Mouse (Mus musculus) stomach, embryonic 14.5 days (tissue): ENCODE results near the gene Chit1. TPM values are rescaled to one million over a fixed set of nuclear protein-coding genes. Genes with fewer than 3 reads are reported as not detected.
A peak's percentile ranks its signal among the peaks of the same experiment; 100 is the strongest.

ENCODE experiments used
- ATAC-seq: fragments of 200-750 bp; cut with Nextera tagmentation; 2 replicates; pipeline ENCODE4 v1.8.0; 2017; ENCODE audit warnings: low read depth, moderate TSS enrichment; ENCODE audit not compliant: insufficient number of reproducible peaks, insufficient read depth, low FRiP score
- H3K27ac ChIP-seq: fragments of 300-500 bp; sonication (generic); 2 replicates; pipeline ENCODE4 v1.5.1; 2014; ENCODE audit warnings: mild to moderate bottlenecking, low read length, moderate library complexity, mixed read lengths
- H3K27me3 ChIP-seq: fragments of 300-500 bp; sonication (generic); 2 replicates; pipeline ENCODE4 v1.6.1; 2014; ENCODE audit warnings: low read length, control low read depth, mixed read lengths; ENCODE audit not compliant: control insufficient read depth, insufficient read depth
- H3K36me3 ChIP-seq: fragments of 300-500 bp; sonication (generic); 2 replicates; pipeline ENCODE4 v1.6.1; 2014; ENCODE audit warnings: mild to moderate bottlenecking, control low read depth, low read length, moderate library complexity, mixed read lengths; ENCODE audit not compliant: control insufficient read depth, insufficient read depth
- H3K4me1 ChIP-seq: fragments of 300-500 bp; sonication (generic); 2 replicates; pipeline ENCODE4 v1.6.1; 2014; ENCODE audit warnings: low read length, control low read depth, mixed read lengths; ENCODE audit not compliant: control insufficient read depth, insufficient read depth
- H3K4me2 ChIP-seq: fragments of 300-500 bp; sonication (generic); replicated peaks from 2 replicates; pipeline ENCODE4 v1.6.1; 2014; ENCODE audit warnings: low read depth, low read length, control low read depth
- H3K4me3 ChIP-seq: fragments of 300-500 bp; sonication (generic); 2 replicates; pipeline ENCODE4 v1.5.1; 2014; ENCODE audit warnings: low read depth, low read length, control low read depth
- H3K9ac ChIP-seq: fragments of 300-500 bp; sonication (generic); replicated peaks from 2 replicates; pipeline ENCODE4 v1.6.1; 2014; ENCODE audit warnings: low read depth, mild to moderate bottlenecking, control low read depth, low read length, moderate library complexity, mixed read lengths
- H3K9me3 ChIP-seq: fragments of 300-500 bp; sonication (generic); 2 replicates; pipeline ENCODE4 v1.6.1; 2016; ENCODE audit warnings: low read depth, low read length, control low read depth; ENCODE audit not compliant: control insufficient read depth
- WGBS: fragments of 180-500 bp; shearing (Covaris S2); extraction: QIAGEN DNeasy Blood & Tissue Kit; methylation state at CpG from one replicate; pipeline ENCODE4 v1.1.7; 2014; 5-methylcytosine and 5-hydroxymethylcytosine counted together
- polyA plus RNA-seq: library from polyadenylated mRNA; unstranded; fragments of >200 nt; fragmentation: Nextera tagmentation; extraction: Ambion mirVana; gene quantifications from 2 replicates; pipeline ENCODE4 v1.2.1, GENCODE M21; 2014

Gene Chit1
- polyA plus RNA-seq, 1 experiment from 2014 or later, result not detected

GRCm38 (mm10) chr1:134076789-134077188, 34.3 kb upstream of the Chit1 start:
- Histone ChIP-seq H3K4me1 (peaks cover 30% of the 10 kb centered on the region; the same call in 1 of the 2 replicates), H3K27ac (no peak overlapping the region), H3K4me2 (peak overlapping the region; percentile 76), H3K4me3 (peak overlapping the region; percentile 75), H3K36me3 (peaks cover 9% of the 10 kb centered on the region; the same call in 1 of the 2 replicates), H3K9me3 (no peaks in the 10 kb centered on the region), H3K27me3 (no peaks in the 10 kb centered on the region), H3K9ac (peak overlapping the region; percentile 30; the same call in 1 of the 2 replicates)
- 71% methylated on average over 2 of the region's 2 CpGs for WGBS
- no peak for ATAC-seq

GRCm38 (mm10) chr1:134077389-134078060, 33.5 kb upstream of the Chit1 start:
- 38% methylated on average over 14 of the region's 14 CpGs for WGBS
- H3K4me3 ChIP-seq, result peak overlapping the region; percentile 75
- H3K27me3 ChIP-seq, result no peaks in the 10 kb centered on the region
- H3K27ac ChIP-seq, result no peak overlapping the region; the same call in 1 of the 2 replicates
- H3K4me1 ChIP-seq, result peaks cover 30% of the 10 kb centered on the region; the same call in 1 of the 2 replicates
- peaks cover 9% of the 10 kb centered on the region; the same call in 1 of the 2 replicates for H3K36me3 ChIP-seq
- no peaks in the 10 kb centered on the region for H3K9me3 ChIP-seq
- H3K9ac ChIP-seq, result peak overlapping the region; percentile 88
- H3K4me2 ChIP-seq, result peak overlapping the region; percentile 76
- no peak for ATAC-seq

GRCm38 (mm10) chr1:134078061-134078795, 32.8 kb upstream of the Chit1 start:
- Histone ChIP-seq H3K9me3 (no peaks in the 10 kb centered on the region), H3K4me3 (peak overlapping the region; percentile 75), H3K27me3 (no peaks in the 10 kb centered on the region), H3K4me1 (peaks cover 30% of the 10 kb centered on the region; the same call in 1 of the 2 replicates), H3K27ac (peak overlapping the region; percentile 74), H3K9ac (peak overlapping the region; percentile 88), H3K36me3 (peaks cover 9% of the 10 kb centered on the region; the same call in 1 of the 2 replicates), H3K4me2 (peak overlapping the region; percentile 76)
- ATAC-seq, result peak; percentile 34; the same call in 1 of the 2 replicates
- WGBS, result 8% methylated on average over 19 of the region's 19 CpGs

- Histone ChIP-seq H3K9ac (peak within 1 kb of the TSS; percentile 88), H3K27me3 (no peaks in the 10 kb centered on the region), H3K4me1 (peaks cover 27% of the 10 kb centered on the region; the same call in 1 of the 2 replicates), H3K4me3 (peak within 1 kb of the TSS; percentile 75), H3K4me2 (peak within 1 kb of the TSS; percentile 76), H3K36me3 (peaks cover 9% of the 10 kb centered on the region; the same call in 1 of the 2 replicates), H3K27ac (peak within 1 kb of the TSS; percentile 91), H3K9me3 (no peaks in the 10 kb centered on the region)
- under 1% methylated on average over 60 of the region's 62 CpGs for WGBS
- ATAC-seq, result peak; percentile 93
Measured at GRCm38 (mm10) chr1:134078802-134079476, 32.1 kb upstream of the Chit1 start, which contains the start of gene Btg2. Gene Btg2 (minus strand): TSS chr1:134079120.

- H3K27ac ChIP-seq, result peak overlapping the region; percentile 91
- peaks cover 22% of the 10 kb centered on the region; the same call in 1 of the 2 replicates for H3K4me1 ChIP-seq
- H3K27me3 ChIP-seq, result no peaks in the 10 kb centered on the region
- peak; percentile 11 for ATAC-seq
- H3K4me3 ChIP-seq, result peak overlapping the region; percentile 75
- 0 out of 2 replicates have a peak overlapping the region, but pooled peaks have one; percentile 15 for H3K9ac ChIP-seq
- H3K9me3 ChIP-seq, result no peaks in the 10 kb centered on the region
- WGBS, result 5% methylated on average over 9 of the region's 9 CpGs
- H3K4me2 ChIP-seq, result peak overlapping the region; percentile 76
- peaks cover 9% of the 10 kb centered on the region; the same call in 1 of the 2 replicates for H3K36me3 ChIP-seq
Measured at GRCm38 (mm10) chr1:134079477-134080163, 31.4 kb upstream of the Chit1 start.

- H3K27me3 ChIP-seq, result no peaks in the 10 kb centered on the region
- H3K4me2 ChIP-seq, result no peak overlapping the region
- 77% methylated on average over 4 of the region's 4 CpGs for WGBS
- peak overlapping the region; percentile 78 for H3K27ac ChIP-seq
- H3K4me3 ChIP-seq, result no peak overlapping the region
- no peaks in the 10 kb centered on the region for H3K9me3 ChIP-seq
- no peak overlapping the region for H3K9ac ChIP-seq
- H3K36me3 ChIP-seq, result peaks cover 9% of the 10 kb centered on the region; the same call in 1 of the 2 replicates
- peaks cover 19% of the 10 kb centered on the region; the same call in 1 of the 2 replicates for H3K4me1 ChIP-seq
- ATAC-seq, result no peak
Measured at GRCm38 (mm10) chr1:134080406-134080805, 30.6 kb upstream of the Chit1 start.

- H3K9me3 ChIP-seq, result no peaks in the 10 kb centered on the region
- H3K4me2 ChIP-seq, result no peak overlapping the region
- WGBS, result 83% methylated on average over 5 of the region's 5 CpGs
- no peak overlapping the region for H3K4me3 ChIP-seq
- H3K27me3 ChIP-seq, result no peaks in the 10 kb centered on the region
- no peak overlapping the region for H3K9ac ChIP-seq
- H3K36me3 ChIP-seq, result peaks cover 9% of the 10 kb centered on the region; the same call in 1 of the 2 replicates
- no peak overlapping the region for H3K27ac ChIP-seq
- no peak for ATAC-seq
- peaks cover 20% of the 10 kb centered on the region for H3K4me1 ChIP-seq
Measured at GRCm38 (mm10) chr1:134080881-134081450, 30.1 kb upstream of the Chit1 start.
